Mouse (Mus musculus): ENCODE measurements around the gene Eln.

DNA sequence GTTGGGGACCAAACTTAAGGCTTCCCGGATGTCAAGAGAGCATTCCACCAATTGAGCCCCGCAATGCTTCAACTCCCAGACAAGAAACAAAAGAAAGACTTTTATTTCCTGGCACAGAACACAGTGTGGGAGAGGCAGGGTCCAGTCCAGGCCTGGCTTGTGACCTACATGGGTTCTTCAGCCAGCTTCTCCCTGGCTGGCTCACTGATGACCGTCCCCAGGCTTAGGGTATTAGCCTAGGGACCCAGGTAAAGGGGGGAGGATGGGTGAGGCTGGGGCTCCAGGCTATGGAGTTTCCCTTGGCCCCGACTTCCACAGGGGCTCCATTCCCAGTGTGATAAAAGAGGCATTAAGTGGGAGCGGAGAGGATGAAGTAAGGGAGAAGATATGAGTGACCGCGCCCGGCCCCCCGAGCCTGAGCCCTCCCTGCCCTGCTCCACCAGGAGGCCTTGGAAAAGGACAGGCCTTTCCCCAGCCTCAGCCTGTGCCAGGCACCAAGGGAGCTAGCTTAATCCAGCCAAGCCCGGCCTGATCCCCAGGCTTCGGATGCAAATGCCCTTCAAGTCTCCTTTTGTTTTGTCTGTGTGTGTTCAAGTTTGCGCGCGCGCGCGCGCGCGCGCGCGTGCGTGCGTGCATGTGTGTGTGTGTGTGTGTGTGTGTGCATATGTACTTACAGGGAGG is 38.7 kb upstream of the Eln start:
- TF ChIP-seq CTCF (IDR thresholded peaks at IDR 0.05) (no peak), EP300 (IDR thresholded peaks at IDR 0.05) (no peak)
